Mouse (Mus musculus) activated CD4-positive, CD25-positive, alpha-beta regulatory T cell, adult 9 weeks (primary cell): Measurements from ENCODE around the gene Zfp648. TPM values are rescaled to one million over a fixed set of nuclear protein-coding genes. Genes with fewer than 3 reads are reported as not detected.

ENCODE experiments used
- polyA plus RNA-seq: library from polyadenylated mRNA; unstranded; fragments of 100-300 nt; shearing (Covaris generic); gene quantifications from one replicate; pipeline ENCODE4 v1.2.1, GENCODE M21; 2017

Gene Zfp648
- not detected for polyA plus RNA-seq

DNA sequence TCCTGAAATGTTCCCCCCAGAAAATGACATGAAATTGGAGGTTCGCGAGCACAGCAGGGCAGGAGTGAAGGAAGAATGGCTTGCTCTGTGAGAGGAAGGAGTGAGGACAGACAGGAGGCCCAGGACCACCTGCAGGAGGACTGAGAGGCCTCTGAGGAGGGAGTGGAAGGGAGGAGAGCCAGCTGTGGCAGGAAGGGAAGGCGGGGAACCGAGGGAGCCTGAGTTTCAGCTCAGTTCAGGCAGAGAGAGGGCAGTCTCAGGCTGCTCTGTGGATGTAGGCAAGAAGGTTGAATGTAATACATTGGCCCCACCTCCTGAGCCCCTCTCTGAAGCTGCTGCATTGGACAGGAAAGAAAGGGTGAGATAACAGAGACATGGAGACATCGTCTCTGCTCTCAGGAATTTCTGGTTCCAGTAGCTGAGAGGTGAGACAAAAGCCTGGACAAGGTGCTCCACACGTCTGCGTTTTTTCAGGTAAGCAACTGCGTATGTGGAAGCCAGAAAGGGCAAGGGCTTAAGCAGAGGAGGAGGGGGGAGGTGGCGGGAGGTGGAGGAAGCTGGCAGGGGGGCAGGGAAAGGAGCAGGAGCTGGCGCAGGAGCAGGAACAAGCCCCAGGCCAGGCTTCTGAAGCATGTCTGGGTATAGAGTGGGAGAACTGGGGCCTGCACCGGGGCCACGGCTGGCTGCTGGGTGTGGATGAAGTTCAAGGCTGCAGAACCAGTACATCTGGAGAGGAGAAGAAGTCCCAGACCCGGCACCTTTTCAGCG is at the start of gene Zfp648:
Zfp648 (plus strand) TSS at position 233 of the 768 bp plus-strand sequence.

